Mouse (Mus musculus) liver, adult (tissue): ENCODE measurements around the gene Lrrc23.

Source experiments
- GATA4 ChIP-seq: IDR thresholded peaks from 2 replicates; pipeline ENCODE4 v1.6.1; 2014; ENCODE audit warnings: mild to moderate bottlenecking, low read length; ENCODE audit not compliant: insufficient replicate concordance

Lrrc23 gene

DNA sequence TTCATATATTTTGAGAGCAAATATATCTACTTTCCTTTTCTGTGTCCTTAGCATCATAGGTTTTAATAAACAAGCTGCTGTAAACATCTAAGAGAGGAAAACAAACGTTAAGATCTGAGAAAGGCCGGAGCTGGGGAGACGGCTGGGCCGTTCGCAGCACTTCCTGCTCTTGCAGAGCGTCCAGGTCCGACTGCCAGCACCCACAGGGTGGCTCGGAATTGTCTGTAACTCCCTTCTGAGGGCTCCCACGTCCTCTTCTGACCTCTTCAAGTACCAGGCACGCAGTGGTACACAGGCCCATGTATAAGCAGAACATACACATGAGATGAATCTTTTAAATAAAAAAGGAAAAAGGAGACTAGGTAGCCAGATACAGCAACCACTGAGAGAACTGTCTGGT is 8.2 kb upstream of the Lrrc23 start:
- no peak for TF ChIP-seq GATA4

- TF ChIP-seq GATA4: no peak
These were observed 7.4 kb upstream of the Lrrc23 start for GRCm38 (mm10) chr6:124786756-124787420.

DNA sequence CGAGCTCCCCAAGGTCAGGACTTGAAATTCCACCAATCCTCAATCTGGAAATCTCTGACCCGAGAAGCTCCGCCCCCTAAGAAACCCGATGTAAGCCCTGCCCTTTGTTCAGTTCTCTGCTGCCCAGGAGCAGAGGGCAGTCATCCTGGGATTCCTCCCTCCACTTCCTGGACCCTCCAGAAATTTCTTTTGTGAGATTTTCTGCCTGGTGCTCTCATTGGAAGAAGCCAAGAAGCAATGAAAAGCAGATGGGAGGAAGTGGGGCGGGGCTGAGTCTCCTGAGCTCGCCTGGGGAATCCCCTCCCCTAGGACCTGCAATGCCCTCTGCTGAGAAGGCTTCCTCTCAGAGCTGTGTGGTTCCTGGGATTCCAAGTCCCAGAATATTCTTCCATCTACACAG is 2.9 kb upstream of the Lrrc23 start:
- TF ChIP-seq GATA4: no peak

DNA sequence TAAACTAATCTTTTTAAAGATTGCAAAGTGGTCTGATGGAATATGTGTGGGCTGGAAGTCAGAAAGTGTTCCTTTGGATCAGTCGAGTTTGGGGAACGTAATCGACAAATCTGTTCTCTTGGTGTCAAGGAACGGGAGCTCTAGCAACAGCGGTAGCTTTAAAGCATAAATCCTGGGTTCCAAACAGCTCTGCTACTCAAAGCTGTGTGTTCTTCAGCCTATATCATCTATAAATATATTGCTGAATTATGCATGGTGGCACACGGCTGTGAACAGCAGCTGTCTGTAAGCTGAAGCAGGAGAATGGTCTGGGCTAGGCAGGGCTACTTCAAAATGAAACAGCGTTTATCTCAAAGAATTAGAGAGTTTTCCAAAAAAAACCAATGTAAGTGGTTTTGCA is 1.4 kb upstream of the Lrrc23 start:
- TF ChIP-seq GATA4: no peak

DNA sequence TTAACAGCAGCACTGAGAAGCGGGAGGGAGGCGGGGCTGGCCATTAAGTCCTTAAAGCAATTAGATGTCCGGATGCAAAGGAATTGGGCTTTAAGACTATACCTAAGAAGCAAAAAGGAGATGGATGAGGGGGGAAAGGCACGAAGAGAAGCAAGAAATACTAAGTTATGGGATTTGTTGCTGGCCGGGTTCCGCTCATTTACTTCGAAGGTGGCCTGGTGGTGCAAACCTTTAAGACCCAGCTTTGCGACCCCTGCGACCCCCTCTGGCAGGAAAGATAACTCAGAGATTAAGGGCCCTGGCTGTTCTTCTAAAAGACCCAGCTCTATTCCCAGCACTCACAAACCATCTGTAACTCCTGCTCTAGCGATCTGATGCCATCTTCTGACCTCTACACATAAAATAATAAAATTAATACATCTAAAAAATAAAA is 473 bp upstream of the Lrrc23 start:
- no peak for TF ChIP-seq GATA4

- no peak for TF ChIP-seq GATA4
These were observed 9.0 kb downstream of the Lrrc23 start for GRCm38 (mm10) chr6:124770511-124770910.

- TF ChIP-seq GATA4: no peak
These were observed 9.5 kb downstream of the Lrrc23 start for GRCm38 (mm10) chr6:124770013-124770412.

DNA sequence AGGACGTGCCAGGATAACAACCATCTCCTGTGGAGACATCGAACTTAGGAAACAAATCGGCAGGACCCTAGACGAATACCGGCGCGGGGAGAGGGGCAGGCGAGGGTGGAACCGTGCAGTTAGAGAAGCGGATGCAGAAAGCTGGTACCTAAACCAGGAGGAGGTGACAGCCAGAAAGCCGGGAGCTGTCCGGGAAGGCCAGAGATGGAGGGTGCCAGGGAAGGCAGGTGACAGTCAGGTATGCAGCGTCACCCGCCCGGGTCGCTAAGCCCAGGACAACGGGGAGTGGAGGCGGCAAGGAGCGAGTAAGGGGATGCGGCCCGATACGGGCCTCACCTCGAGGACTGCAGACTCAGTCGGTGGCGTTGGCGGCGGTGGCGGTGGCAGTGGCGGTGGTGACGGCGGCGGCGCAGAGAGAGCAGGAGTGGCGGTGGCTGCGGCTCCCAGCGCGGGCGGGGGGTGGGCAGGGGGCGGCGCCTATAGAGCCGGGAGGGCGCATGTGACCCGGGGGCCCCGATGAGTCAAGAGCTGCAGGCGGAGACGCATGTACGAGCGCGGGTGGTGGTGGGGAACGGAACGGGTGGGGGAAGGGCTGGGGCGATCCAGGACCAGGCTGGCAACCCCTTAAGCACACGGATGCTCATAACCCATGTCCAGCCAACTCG is 10.3 kb downstream of the Lrrc23 start, which contains the start of gene Eno2:
TSS of gene Eno2 (minus strand) at position 573 of the 665 bp plus-strand sequence.
- TF ChIP-seq GATA4: no peak

DNA sequence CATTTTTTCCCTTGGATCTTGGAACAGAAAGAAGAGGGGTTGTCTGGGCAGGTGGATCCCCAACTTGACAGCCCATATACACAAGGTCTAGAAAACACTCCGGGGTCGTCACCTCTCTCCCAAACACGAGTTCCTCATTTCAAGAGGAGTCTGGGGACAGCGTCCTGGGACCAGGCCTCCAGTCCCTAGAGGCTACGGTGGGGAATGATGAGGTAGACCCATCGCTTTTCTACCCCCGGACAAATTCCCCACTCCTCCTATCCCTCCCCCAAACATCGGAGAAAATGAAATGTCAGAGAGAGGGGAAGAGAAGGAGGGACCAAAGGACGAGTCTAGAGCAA is 10.9 kb downstream of the Lrrc23 start:
- TF ChIP-seq GATA4: no peak

- no peak for TF ChIP-seq GATA4
These were observed 11.4 kb downstream of the Lrrc23 start for GRCm38 (mm10) chr6:124767920-124768703.

GRCm38 (mm10) chr6:124767536-124767919 is 12.0 kb downstream of the Lrrc23 start:
- TF ChIP-seq GATA4: no peak

GRCm38 (mm10) chr6:124765951-124766350 is 13.6 kb downstream of the Lrrc23 start:
- TF ChIP-seq GATA4: no peak

- TF ChIP-seq GATA4: no peak
These were observed 20.3 kb downstream of the Lrrc23 start for GRCm38 (mm10) chr6:124759259-124759658.

GRCm38 (mm10) chr6:124758849-124759232 is 20.7 kb downstream of the Lrrc23 start:
- no peak for TF ChIP-seq GATA4

DNA sequence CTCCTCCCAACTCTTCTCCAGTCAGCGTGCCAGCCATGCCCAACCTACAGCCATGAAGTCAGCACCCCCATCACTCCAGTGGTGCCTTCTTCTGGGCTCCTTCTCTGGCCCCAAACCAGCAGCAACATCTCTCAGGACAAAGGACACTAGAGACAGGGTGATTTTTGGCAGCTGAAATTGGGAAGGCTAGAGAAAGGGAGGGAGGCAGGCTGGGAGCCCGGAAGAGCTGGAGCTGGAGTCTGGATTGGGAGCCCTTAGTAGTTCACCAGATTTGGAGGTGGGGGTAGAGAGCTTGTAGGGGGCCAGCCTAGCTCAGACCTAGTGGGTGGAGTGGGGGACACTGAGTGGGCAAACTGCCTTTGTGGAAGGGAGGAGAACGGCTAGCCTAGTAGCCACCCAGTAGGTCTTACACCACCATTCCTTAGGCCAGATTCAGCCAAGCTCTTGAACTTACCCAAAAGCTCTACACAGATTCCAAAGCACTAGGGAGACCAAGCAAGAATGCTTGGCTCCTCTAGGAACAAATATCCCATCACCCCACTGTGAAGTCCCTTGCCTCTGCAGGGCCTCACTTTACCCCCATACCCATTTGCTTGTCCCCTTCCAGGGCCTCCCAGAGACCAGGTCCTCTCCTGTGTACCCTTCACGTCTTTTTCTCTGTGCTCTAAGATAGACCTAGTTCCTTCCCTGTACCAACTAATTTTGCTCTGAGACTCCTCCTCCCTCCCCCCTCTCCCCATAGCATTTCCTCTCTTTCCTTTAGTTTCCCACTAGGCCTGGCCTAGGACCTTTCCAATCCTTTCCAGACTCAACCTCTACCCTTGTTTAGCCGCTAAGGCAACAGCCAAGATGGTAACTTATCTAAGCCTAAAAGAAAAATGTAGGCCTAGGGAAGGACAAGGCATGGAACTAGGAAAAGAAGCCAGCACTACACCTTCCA is 21.3 kb downstream of the Lrrc23 start:
- no peak for TF ChIP-seq GATA4
